Mouse (Mus musculus) G1E (cell line): ENCODE data around the gene Hat1. TPM values are rescaled to one million over a fixed set of nuclear protein-coding genes. Genes with fewer than 3 reads are reported as not detected.

Source experiments
- ATAC-seq: 2 replicates; pipeline ENCODE4 v1.8.0; 2016; ENCODE audit warnings: mild to moderate bottlenecking; ENCODE audit not compliant: insufficient number of reproducible peaks, poor library complexity, low FRiP score, severe bottlenecking; ENCODE audit errors: extremely low read depth
- DNase-seq: peaks from one replicate; pipeline ENCODE4 v3.0.0; 2012; ENCODE audit warnings: low spot score
- H3K27me3 ChIP-seq: 2 replicates; pipeline ENCODE4 v1.6.1; 2012; ENCODE audit warnings: mild to moderate bottlenecking, low read length, inconsistent platforms; ENCODE audit not compliant: insufficient read depth
- H3K36me3 ChIP-seq: replicated peaks from 2 replicates; pipeline ENCODE3; 2012; ENCODE audit warnings: mild to moderate bottlenecking, inconsistent platforms
- H3K4me1 ChIP-seq: 2 replicates; pipeline ENCODE4 v1.6.1; 2012; ENCODE audit warnings: low read depth, low read length, inconsistent platforms, mixed read lengths; ENCODE audit not compliant: insufficient read depth
- H3K4me3 ChIP-seq: 2 replicates; pipeline ENCODE4 v1.5.1; 2012; ENCODE audit warnings: low read depth, mild to moderate bottlenecking, inconsistent platforms, low read length, moderate library complexity, mixed read lengths
- H3K9me3 ChIP-seq: replicated peaks from 2 replicates; pipeline ENCODE4 v1.6.1; 2012; ENCODE audit warnings: inconsistent platforms
- CTCF ChIP-seq: IDR thresholded peaks from 2 replicates; pipeline ENCODE4 v1.5.1; 2012; ENCODE audit warnings: low read depth, low read length, inconsistent platforms, mixed read lengths
- GATA1 ChIP-seq: IDR thresholded peaks from 2 replicates; pipeline ENCODE4 v1.6.1; 2012; ENCODE audit warnings: borderline replicate concordance, low read length, inconsistent platforms, mixed read lengths
- GATA2 ChIP-seq: IDR thresholded peaks from 2 replicates; pipeline ENCODE4 v1.6.1; 2012; ENCODE audit warnings: low read depth, low read length, inconsistent platforms, borderline replicate concordance
- POLR2AphosphoS5 ChIP-seq: IDR thresholded peaks from 2 replicates; pipeline ENCODE4 v1.6.1; 2012; ENCODE audit warnings: low read depth, low read length, inconsistent platforms; ENCODE audit not compliant: insufficient replicate concordance
- TAL1 ChIP-seq: conservative IDR thresholded peaks from 2 replicates; pipeline ENCODE4 v1.6.1; 2012; ENCODE audit warnings: low read depth, low read length, inconsistent platforms, mixed read lengths
- polyA plus RNA-seq: library from polyadenylated mRNA; stranded (reverse); fragments of >175 nt; gene quantifications from 2 replicates; pipeline ENCODE4 v1.2.3, GENCODE M21; 2012
- total RNA-seq, 2 experiments: library from RNA; stranded (forward) in 1 of 2; stranded (reverse) in 1 of 2; fragments of 200-1000 nt in 1 of 2; fragments of >200 nt in 1 of 2; fragmentation: Nextera tagmentation in 1 of 2; gene quantifications; 2 replicates each; pipeline ENCODE4 v1.2.3; 2014 to 2017

The Hat1 gene
- total and polyA plus RNA-seq, 3 experiments: 6.3 to 297 (median 107) TPM

DNA sequence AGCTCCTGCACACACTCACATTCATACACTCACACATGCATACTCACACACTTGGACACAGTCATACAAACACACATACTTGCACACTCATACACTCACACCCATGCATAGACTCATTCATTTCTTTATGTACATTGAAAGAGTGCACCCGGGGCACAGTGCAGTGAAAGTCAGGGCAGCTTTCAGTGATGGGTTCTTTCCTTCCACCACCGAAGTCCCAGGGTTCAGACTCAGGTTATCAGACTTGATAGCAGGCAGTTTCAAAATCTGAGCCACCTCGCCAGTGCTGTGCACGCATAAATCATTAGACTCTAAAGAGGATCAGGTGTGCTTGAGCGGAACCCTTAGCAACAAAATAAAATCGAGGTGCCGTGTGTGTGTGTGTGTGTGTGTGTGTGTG, 38.6 kb upstream of the Hat1 start:
- ATAC-seq (no peak), DNase-seq (no peak)
- Histone ChIP-seq H3K4me3 (no peak overlapping the region), H3K36me3 (peaks cover 60% of the 10 kb centered on the region), H3K27me3 (no peaks in the 10 kb centered on the region), H3K9me3 (no peaks in the 10 kb centered on the region), H3K4me1 (peaks cover 13% of the 10 kb centered on the region)
- TF ChIP-seq CTCF (no peak), GATA2 (no peak), TAL1 (no peak), POLR2AphosphoS5 (no peak), GATA1 (no peak)

DNA sequence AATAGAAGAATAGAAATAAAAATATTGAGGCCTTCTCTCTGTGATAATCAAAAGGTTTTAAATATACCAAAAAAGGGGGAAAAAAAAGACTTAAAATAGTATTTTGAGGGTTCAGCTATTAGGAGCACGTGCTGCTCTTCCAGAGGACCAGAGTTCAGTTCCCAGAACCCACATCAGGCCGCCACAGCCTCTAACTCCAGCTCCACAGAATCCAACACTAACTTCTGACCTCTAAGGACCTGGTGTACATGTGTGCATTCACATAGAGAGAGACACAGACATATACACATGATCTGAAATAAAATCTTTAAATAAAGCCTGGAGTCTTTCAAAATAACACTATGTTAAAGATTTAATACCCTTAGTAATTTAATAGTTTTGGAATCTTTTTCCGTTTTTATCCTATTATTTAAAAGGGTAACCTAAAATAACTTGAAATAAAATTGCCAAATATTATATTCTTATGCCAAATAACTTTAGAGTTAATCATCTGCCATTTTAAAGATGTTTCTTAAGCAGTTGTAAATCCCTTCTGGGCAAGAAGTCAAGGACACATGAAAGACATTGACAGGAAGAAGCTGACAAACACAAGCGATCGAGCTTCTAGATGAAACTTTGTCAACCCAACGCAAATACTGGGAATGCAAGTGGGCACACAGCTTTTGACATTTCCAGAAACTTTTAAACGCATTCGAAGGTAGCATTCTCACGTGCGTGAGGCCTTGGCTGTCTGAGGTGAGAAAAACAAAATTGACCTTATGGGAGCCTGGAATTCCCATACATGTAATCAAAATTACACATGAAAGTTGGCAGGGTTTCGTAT, 37.6 kb upstream of the Hat1 start:
- Histone ChIP-seq H3K4me1 (peaks cover 13% of the 10 kb centered on the region), H3K9me3 (no peaks in the 10 kb centered on the region), H3K27me3 (no peaks in the 10 kb centered on the region), H3K4me3 (no peak overlapping the region), H3K36me3 (peaks cover 57% of the 10 kb centered on the region)
- TF ChIP-seq CTCF (no peak), TAL1 (no peak), GATA2 (no peak), POLR2AphosphoS5 (no peak), GATA1 (no peak)
- no peak for ATAC-seq
- DNase-seq: no peak

DNA sequence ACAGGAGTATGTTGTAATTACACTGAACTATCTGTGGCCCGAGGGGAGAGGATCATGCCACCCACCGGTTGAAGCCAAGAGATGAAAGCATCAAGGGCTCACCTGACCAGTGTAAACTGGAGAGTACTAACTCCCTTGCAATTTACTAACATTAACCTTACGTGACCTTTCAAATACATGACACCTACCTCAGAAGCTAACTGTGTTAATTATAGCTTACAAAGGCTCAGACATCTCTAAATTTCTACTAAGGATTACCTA, 37.1 kb upstream of the Hat1 start:
- peaks cover 60% of the 10 kb centered on the region for H3K36me3 ChIP-seq
- ATAC-seq: no peak
- peaks cover 13% of the 10 kb centered on the region for H3K4me1 ChIP-seq
- TF ChIP-seq POLR2AphosphoS5 (no peak), GATA2 (no peak), GATA1 (no peak)
- H3K4me3 ChIP-seq: no peak overlapping the region
- H3K27me3 ChIP-seq: no peaks in the 10 kb centered on the region
- no peak for DNase-seq
- H3K9me3 ChIP-seq: no peaks in the 10 kb centered on the region

DNA sequence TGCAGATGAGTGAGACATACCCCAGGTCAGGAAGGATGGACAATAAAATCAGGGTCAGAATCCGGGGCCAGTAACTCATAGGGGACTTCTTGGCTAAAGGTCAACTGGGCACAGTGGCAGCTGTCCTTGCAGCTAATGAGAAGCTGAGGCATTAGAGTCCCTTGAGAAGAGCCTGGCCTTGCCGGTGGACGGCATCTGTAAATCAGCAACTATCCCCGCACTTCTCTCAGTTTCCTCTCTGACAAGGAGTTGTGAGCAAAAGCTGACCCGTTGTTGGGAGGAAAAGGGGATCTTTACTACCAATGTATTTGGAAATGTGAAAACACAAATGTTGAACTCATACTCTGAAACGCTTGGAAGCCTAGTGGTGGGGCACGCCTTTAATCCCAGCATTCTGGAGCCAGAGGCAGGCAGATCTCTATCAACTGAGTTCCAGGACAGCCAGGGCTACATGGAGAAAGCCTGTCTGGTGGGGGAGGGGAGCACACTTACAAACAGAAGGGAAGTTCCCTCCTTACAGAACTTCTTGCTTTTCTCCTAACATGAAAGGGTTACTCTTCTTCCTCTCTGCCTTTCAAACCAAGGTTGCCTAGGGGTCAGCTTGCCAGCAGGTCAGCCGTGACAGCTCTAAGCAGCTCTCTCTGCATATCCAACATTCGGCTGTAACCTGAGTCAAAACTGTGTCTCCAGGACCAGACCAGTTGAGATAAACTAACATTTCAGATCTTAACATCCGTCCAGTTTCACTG, 35.3 kb upstream of the Hat1 start:
- ATAC-seq (no peak), DNase-seq (no peak)
- Histone ChIP-seq H3K9me3 (no peaks in the 10 kb centered on the region), H3K4me1 (peaks cover 13% of the 10 kb centered on the region), H3K36me3 (peaks cover 57% of the 10 kb centered on the region), H3K4me3 (no peak overlapping the region), H3K27me3 (no peaks in the 10 kb centered on the region)
- TF ChIP-seq CTCF (no peak), GATA1 (no peak), GATA2 (no peak), POLR2AphosphoS5 (no peak), TAL1 (no peak)

DNA sequence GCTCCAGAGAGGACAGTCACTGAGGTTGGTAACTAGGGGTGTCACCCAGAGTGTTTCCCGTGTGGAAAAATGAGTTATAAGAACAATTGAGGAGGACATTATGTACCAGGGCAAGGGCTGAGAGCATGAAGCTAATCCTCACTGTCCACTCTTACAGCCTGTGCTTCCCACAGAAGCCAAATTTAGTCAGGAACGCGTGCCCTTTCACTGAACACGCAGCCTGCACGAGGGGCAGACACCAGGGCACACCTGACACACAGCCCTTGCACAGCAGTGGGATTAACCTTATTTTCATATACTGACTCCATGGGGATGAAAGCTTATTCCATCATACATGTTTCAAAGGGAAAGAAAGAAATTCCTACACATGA, 34.7 kb upstream of the Hat1 start:
- peaks cover 55% of the 10 kb centered on the region for H3K36me3 ChIP-seq
- no peak for DNase-seq
- no peaks in the 10 kb centered on the region for H3K27me3 ChIP-seq
- no peak for ATAC-seq
- H3K4me3 ChIP-seq: no peak overlapping the region
- no peak for TF ChIP-seq GATA1
- peaks cover 13% of the 10 kb centered on the region for H3K4me1 ChIP-seq
- no peaks in the 10 kb centered on the region for H3K9me3 ChIP-seq

DNA sequence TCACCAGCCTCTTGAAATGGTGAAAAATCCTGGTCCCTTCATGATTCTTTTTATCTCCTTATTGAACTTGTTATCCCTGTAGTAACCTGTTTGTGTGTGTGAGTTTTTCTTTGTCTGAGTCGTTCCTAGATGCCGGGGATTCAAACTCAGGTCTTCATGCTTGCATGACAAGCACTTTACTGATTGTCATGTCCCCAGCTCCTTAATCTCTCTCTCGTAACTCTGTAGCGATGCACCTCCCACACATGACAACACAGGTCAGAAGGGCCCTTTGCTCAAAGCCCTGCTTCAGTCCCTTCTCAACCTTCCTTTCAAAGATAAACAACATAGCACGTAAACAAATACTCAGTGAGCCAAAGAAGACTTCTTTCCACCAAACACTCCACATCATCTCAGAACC, 30.4 kb upstream of the Hat1 start:
- ATAC-seq (no peak), DNase-seq (no peak)
- H3K27me3 ChIP-seq: no peaks in the 10 kb centered on the region
- peaks cover 8% of the 10 kb centered on the region for H3K4me1 ChIP-seq
- peaks cover 68% of the 10 kb centered on the region for H3K36me3 ChIP-seq
- TF ChIP-seq TAL1: no peak
- no peak for TF ChIP-seq GATA2
- no peak for TF ChIP-seq GATA1
- TF ChIP-seq CTCF: no peak
- no peak for TF ChIP-seq POLR2AphosphoS5
- H3K9me3 ChIP-seq: no peaks in the 10 kb centered on the region
- no peak overlapping the region for H3K4me3 ChIP-seq
